Mouse (Mus musculus) left cerebral cortex, adult 8-10 months (tissue): ENCODE results near the gene Large1. TPM values are rescaled to one million over a fixed set of nuclear protein-coding genes. Genes with fewer than 3 reads are reported as not detected.
"Not testable (repeated sequence)": the region's sequence is repeated elsewhere in the genome, so short reads cannot be mapped to it uniquely, and the experiment has no call there.

Experiments
- DNase-seq, 2 experiments: peaks; one replicate each; pipeline ENCODE4 v3.0.0; 2022; ENCODE audit warnings: low spot score in 2 of 2
- total RNA-seq, 4 experiments: library from RNA; stranded (reverse); gene quantifications; 2 replicates each; pipeline ENCODE4 v1.2.4; 2022

Large1 gene
- total RNA-seq, 4 experiments from 2014 or later: 119 to 146 (median 132) TPM

- peak in 1 of 2 experiments; percentile 66 for DNase-seq
These were observed 174.9 kb downstream of the Large1 start for GRCm38 (mm10) chr8:73178434-73178833.

- no peak for DNase-seq
These were observed 180.7 kb downstream of the Large1 start for GRCm38 (mm10) chr8:73172661-73173060.

- no peak for DNase-seq
These were observed 191.3 kb downstream of the Large1 start for GRCm38 (mm10) chr8:73161994-73162393.

GRCm38 (mm10) chr8:73161564-73161963 lies 191.8 kb downstream of the Large1 start:
- no peak for DNase-seq

DNA sequence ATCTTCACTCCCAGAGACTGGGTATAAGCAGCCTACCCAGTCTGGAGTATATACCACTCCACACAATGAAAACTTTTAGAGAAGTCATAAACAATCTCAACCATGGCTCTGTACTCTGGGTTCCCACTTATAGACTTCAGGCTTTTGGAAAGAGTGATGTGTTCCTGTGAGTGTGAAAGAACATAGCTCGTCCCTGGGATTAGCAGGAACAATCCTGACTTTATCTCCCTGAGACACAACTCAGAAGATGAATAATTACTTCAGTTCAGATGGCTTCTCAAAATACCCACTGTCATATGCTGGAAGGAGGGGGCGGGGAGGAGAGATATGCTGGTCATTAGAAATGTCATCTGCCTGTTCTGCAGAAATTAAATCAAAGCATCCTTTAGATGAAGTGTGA lies 192.4 kb downstream of the Large1 start:
- DNase-seq: no peak

GRCm38 (mm10) chr8:73147236-73147635 lies 206.1 kb downstream of the Large1 start:
- no peak for DNase-seq

DNA sequence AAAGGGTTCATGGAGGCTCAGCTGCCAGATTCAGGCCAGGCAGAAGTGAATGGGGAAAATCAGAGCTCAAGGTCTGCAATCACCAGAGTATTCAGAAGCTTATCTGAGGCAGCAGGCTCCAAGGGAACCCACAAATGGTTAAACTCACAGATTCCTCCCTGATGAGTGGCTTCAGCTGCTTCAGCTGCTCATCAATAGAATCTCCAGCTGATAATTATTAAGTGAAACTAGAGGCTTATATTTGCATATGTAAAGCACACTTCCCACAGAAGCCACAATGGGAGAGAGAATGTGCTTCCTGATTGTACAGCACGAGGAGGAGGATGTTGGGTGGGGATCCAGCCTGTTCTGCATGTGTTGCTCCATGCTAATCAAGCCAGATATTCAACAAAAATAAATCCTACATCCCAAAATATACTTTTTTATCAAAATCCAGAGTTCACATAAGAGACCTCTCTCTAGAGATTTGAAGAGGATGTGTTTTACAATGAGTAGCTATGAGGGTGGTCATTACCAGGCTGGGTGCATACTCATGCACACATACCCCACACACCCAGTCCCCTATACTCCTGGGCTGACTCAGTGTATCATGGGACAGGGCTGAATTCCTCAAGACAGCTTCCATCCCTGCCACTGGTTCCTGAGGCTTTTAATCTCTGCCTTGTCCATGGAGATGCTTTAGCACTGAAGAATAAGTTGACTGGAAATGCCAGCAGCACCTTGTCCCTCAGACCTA lies 210.5 kb downstream of the Large1 start:
- DNase-seq: no peak

- DNase-seq: no peak
These were observed 217.9 kb downstream of the Large1 start for GRCm38 (mm10) chr8:73135397-73135796.

DNA sequence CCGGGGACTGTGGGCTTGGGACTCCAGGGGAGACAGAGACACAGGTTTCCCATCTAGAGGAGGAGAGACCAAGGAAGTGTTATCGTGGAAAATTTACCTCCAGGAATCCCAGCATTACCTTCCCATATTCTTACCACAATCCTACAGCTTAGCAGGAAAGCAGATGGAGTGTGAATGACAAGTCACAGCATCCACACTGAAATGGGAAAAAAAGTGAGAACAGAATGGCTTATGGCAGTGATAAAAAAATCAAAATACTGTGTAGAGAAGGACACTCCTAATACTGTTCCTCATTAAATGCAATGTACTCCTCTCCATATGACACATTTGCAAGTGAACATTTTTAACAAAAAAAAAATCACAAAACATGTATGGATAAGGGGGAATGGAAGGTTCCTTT lies 221.3 kb downstream of the Large1 start:
- DNase-seq: no peak

DNA sequence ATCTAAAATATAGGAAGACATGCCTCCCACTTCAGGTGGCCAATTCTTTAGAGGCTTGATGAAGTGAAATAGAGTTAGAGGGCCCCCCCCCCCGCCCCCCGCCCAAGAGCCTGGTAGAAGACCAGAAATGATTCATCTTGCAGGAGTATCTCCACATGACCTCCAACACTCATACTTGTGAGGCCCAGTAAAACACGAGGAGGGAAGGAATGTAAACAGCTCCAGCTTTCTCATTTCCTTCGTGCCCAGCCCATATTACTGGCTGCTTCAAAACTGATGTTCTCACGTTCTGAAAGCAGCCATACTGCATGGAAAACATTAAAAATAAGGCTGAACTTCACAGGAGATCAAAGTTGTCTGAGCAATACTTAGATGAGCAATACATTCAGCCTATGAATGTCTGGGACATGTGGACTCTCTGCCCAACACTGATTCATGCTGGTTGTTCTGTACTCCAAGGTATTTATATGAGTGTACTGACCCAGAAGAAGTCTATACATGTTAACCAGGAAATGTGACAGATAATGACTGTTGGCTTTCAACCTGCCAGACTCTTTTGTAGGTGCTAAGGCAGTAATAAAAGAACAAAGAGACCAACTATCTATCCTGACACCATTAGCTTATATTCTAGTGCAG lies 229.4 kb downstream of the Large1 start:
- no peak for DNase-seq

GRCm38 (mm10) chr8:73112332-73112895 lies 240.9 kb downstream of the Large1 start:
- DNase-seq: no peak

GRCm38 (mm10) chr8:73104089-73104488 lies 249.3 kb downstream of the Large1 start:
- no peak for DNase-seq

DNA sequence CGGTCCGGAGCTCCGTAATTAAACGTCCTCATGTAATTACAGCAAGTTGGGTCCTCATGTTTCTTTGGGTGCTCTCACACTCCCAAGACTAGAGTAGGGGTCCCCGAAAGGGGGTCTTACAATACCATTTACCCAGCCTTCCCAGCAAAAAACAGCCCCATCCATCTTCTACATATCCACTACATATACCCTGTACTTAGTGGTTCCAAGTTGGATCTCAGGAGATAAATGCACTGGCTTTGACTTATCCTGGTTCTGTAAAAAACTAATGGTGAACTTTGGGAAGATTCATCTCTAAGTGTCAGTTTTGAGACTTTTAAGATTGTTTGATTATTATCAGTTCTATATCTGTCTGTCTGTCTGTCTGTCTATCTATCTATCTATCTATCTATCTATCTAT lies 252.3 kb downstream of the Large1 start:
- DNase-seq: no peak

DNA sequence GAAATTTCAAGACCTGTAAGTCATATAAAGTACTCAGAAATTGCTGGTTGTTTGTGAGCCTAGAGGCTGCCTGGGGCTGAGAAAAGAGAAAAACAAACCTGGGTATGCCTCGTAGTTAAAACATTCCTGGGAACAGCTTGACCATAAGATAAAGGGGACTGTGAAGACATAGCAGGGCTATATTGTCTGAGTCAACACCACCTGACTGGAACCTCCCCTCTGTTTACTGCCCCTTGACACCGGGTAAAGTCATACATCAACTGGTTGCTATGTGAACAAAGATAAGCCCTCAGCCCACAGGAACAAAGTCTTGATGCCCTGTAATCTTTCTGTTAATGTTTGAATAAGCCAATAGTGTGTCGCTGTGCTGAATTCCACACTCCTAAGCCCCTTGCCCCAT lies 252.7 kb downstream of the Large1 start:
- not testable (repeated sequence) for DNase-seq

GRCm38 (mm10) chr8:73099542-73099941 lies 253.8 kb downstream of the Large1 start:
- no peak for DNase-seq

DNA sequence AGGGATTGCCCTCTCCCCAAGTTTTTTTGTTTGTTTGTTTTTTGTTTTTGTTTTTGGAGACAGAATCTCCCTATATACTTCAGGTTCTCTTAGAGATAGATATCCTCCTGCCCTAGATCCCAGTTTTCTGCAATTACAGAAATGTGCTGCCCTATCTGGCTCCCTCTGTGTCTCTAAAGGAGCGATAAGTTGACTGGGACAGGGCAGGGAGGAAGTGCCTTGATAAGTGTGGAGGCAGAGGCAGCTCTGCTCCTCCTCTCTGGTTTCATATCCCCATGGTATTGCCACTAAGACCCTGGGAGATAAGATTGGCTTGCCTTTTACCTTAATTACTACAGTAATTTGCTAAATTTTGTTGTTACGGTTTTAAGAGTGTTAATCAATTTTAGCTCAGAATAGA lies 256.4 kb downstream of the Large1 start:
- DNase-seq: no peak

DNA sequence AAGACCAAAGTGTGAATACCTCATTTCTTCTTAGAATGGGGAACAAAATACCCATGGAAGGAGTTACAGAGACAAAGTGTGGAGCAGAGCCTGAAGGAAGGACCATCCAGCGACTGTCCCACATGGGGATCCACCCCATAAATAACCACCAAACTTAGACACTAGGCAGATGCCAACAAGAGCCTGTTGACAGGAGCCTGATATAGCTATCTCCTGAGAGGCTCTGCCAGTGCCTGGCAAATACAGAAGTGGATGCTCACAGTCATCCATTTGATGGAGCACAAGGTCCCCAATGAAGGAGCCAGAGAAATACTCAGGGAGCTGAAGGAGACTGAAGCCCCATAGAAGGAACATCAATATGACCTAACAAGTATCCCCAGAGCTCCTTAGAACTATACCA lies 275.6 kb downstream of the Large1 start:
- not testable (repeated sequence) for DNase-seq

GRCm38 (mm10) chr8:73061410-73061809 lies 291.9 kb downstream of the Large1 start:
- DNase-seq: no peak

DNA sequence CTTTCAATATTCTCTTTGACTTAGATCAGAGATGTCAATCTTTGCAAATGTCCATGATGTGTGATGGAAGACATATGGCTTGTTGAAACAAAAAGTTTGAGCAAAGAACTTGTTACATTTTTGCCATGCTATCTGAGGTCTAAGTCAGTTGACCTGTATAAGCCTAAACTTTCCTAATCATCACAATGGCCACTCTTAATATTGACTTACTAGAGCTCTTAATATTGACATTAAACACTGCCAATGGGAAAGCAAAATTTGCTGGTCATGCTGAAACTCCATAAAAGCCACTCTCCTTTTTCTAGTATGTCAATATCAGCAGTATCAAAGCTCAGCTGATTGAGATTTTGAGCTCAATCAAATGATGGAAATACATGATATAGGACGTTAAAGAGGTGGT lies 298.6 kb downstream of the Large1 start:
- no peak for DNase-seq

GRCm38 (mm10) chr8:73053878-73054277 lies 299.5 kb downstream of the Large1 start:
- DNase-seq: no peak

- no peak for DNase-seq
These were observed 300.9 kb downstream of the Large1 start for GRCm38 (mm10) chr8:73052414-73052813.

DNA sequence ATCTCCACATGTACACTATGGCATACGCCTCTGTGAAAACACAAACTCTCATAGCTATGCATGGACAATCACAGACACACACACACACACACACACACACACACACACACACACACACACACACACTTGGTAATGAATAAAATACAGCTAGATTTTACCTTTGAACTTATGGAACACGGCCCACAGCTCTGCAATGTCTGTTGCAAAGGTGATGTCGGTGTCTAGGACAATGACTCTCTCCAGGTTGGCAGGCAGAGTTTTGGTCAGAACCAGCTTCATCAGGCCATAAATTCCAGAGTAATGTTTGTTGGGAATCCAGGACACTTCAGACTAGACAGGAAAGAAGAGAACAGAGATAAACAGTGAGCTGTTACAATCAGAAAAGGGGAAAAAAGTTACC lies 305.2 kb downstream of the Large1 start:
- DNase-seq: no peak

DNA sequence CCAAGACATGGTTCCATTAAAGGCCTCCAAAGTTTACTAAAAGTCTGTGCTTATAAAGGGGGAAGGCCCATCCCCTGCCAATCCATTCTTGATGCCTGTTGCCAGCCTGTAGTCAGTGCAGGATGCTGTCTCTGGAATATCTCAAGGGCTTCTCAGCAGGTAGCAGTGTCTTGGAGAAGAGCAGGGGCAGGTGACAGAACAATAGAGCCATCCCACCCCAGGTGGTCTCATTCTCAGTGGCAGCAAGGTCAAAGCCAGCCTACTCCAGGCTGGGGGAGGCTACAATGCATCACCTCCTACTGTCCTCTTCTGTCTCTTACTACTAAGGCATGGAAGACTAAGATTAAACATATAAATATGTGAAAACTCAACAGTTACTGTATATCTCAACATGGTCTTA lies 323.6 kb downstream of the Large1 start:
- no peak for DNase-seq
